Mouse (Mus musculus) liver, adult (tissue): ENCODE data around the gene Topbp1.
A peak's percentile ranks its signal among the peaks of the same experiment; 100 is the strongest.

Experiments used
- GATA4 ChIP-seq: IDR thresholded peaks from 2 replicates; pipeline ENCODE4 v1.6.1; 2014; ENCODE audit warnings: mild to moderate bottlenecking, low read length; ENCODE audit not compliant: insufficient replicate concordance

The Topbp1 gene

DNA sequence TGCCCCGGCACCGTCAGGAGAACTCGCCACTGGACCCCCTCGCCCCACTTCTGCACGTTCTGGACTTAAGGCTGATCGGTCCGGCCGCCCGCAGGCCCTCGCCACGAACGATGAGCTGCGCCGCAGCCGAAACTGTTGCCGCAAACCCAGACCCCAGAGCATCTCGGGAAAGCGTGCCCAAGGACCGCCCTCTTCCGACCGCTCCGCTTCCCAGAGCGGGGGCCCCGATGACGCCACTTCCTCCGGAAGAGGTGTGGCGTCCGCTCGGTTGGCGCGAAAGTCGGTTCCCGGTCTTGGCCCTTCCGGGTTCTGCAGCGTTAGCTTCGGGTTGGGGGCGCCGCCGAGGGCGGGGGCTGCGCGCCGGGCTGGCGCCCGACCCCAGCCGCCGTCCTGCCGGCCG is at the start of gene Topbp1, which contains the start of gene 1300017J02Rik:
Gene Topbp1 (plus strand): TSS at position 289 of the 400 bp plus-strand sequence.
Gene 1300017J02Rik (minus strand): TSS at position 156 of the 400 bp plus-strand sequence.
- peak; percentile 25; the same call in 1 of the 2 replicates for TF ChIP-seq GATA4

DNA sequence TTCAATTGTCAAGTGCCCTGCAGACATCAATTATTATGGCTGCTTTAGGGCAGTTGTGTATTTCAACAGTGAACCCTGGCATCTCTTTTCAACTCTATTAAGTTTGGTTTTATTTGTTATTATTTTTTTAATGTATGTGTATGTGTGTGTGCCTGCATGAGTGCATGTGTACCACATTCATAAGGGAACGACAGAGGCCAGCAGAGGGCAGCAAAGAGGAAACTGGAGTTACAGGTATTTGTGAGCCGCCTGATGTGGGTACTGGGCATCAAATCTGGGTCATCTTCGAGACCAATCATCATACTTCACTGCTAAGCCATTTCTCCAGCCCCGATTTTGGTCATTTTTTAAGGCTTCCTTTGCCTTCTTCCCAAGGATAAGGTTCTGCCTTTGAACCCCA is 39.2 kb upstream of the Topbp1 start:
- no peak for TF ChIP-seq GATA4

DNA sequence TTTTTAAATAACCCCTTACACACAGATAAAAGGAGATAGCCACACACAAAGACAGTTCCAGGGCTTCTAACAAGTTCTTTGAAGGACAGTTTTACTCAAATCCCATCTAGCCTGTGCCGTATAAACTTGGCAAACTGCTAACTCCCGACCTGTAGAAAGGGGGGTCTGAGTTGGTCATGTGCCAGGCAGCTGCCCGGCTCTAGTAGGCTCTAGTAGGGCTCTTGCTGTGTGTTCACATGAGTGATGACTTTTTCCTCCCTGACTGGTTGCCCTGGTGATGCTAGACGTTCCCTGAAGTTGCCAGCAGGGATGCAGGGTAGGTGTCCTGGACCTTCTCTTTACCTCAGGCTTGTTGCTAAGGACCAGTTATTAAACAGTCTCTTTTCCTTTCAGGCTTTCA is 33.9 kb upstream of the Topbp1 start:
- TF ChIP-seq GATA4 = no peak

DNA sequence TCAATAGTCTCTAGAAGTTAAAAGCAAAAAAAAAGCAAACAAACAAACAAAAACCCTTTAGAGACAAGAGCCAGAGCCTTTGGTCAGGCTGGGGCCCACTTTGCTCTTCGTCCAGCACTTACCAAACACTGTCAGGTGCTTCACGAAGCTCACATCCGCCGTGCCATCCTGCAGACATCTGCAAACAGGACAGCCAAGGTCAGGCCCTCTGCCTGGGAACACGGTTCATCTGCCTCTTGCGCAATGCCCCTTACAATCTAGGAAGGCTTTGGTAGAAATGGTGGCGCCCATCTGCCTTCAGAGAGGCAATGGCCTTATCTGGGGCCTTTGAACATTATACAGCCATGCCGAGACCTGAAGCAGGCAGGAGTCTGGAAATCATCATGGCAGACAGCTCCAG is 30.2 kb upstream of the Topbp1 start:
- no peak for TF ChIP-seq GATA4

DNA sequence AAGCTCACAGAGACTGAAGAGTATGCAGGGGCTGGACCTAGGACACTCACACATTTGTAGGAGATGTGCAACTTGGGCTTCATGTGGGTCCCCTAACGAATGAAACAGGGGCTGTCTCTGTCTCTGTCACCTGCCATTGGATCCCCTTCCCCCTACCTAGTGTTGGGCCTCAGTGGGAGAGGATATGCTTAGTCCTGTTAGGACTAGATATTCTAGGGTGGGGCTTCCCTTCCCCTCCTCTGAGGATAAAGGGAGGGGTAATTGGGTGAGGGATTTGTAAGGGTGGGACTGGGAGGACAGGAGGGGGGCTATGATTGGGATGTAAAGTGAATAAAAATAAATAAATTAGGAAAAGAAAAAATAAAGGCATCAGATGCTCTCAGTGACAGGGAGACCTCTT is 29.3 kb upstream of the Topbp1 start:
- no peak for TF ChIP-seq GATA4

DNA sequence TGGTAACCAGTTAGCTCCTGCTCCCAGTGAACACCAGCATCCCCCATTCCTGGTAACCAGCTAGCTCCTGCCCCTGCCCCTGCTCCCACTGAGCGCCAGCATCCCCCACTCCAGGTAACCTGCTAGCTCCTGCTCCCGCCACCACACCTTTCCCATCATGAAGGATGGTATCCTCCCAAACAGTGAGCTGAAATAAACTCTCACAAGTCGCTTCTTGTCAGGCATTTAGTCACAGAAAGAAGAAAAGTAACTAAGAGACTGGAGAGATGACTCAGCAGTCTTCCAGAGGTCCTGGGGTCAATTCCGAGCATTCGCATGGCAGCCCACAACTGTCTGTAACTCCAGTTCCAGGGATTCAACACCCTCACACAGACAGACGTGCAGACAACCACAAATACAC is 28.1 kb upstream of the Topbp1 start:
- no peak for TF ChIP-seq GATA4

DNA sequence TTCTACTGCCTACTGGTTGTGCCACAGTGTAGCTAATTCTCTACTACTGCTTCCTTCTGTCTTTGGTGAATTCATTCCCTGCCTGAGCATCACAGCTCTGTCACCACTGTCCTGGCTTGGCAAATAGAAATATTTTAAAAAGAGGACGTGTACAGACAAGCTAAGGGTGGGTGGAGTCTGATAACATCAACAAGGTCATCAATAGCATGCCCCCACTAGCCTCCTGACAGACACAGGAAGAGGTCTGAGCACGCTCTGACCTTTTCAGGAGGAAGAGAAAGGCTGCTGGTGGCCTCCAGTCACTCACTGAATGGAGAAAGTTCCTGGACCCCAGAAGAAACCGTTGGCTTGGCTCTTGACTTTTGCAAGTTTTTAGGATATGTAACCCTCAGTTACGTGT is 18.6 kb upstream of the Topbp1 start:
- TF ChIP-seq GATA4 = no peak

DNA sequence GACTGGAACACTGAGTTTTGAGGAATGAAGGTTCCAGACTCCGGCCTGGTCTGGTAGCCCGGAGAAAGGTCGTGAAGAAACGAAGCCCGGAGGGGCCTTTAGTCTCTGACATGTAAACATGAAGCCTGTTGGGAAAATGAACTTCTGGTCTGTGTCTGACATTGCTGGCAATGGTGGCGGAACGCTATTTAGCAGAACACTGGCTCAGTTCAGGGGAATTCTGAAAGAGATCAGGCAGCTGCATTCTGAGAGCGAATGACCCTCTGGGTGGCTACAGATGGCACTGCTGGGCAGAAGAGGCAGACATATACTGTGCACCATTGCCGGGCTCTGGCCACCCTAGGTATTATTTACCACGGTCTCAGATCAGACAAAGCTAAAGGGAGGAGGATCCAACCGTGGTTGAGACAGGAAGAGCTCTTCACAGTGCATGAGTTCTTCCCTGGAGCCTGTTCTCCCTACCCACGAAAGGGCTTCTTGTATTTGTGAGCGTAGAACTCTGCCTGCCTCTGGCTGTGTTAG is 18.1 kb upstream of the Topbp1 start:
- TF ChIP-seq GATA4 = no peak

DNA sequence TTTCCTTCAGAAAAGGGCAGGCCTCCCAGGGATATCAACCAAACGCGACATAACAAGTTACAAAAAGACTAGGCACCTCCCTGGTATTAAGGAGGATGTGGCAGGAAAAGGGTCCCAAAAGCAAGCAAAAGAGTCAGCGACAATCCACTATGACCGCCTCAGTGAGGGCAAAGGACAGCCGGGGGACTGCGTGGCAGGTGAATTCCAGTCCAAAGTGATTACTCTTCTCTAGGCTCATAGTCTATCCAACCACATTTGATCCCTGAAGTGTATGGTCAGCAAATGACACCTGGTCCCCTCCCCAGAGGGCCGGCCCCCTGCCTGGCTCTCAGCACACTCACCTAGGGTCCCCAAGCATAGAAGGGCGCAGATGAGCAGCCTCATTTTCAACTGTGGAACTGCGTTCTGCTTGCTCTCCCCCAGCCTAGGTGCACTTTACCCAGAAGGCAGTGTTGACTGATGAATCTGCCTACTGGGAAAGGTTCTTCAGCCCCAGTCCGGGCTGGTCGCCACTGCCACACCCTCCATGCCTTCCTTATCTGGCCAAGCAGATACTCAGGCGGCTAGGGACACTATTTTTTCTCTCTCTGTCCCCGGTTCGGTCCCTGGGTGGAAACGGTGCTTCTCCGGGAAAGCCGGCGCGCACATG is 17.1 kb upstream of the Topbp1 start:
- peak; percentile 16; the same call in 1 of the 2 replicates for TF ChIP-seq GATA4

DNA sequence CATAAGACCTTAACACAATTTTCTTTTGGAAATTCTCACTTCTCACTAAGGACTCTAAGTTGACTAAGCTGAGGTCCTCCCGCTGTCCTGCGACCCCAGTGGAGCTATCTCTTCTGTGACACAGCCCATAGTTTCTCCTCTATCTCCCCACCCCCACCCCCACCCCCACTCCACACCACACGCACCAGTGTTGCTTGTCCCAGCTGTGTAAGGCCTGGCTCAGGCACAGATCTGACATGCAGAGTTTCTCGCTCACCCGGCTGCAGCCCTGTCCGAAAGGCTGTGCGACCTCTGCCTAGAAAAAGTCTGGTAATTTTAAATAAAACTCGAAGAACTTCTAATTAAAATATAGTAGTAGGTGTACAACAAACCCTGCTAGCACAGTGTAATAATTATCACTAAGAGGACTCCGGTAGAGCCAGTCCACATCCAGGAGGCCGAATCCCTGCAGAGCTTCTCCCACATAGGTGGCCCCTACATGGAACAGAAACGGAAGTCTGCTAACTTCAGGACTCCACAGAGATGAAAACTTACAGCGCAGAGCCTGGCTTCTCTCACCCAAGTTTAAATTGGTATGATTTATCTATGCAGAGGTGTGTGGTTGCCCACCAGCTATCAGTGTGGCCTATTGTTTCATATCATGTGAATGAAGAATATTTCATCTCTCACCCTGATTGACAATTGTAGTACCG is 16.4 kb upstream of the Topbp1 start:
- no peak for TF ChIP-seq GATA4

DNA sequence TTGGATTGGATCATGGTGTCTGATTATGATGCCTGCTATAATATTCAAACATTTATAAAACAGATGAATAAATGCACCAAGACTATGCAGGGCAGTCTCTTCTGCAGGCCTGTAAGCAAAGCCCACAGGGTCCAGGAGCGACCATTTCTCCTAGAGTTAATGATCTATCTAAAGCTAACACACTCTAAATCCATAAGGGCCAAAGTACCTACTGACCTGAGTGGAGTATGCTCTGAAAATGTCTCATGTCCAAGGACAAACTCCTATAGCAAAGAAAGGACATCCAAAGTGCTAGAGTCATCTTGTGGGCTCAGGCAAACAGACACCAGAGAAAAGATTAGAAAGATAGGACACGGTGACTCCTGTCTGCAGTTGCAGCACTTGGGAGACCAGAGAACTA is 10.5 kb upstream of the Topbp1 start:
- TF ChIP-seq GATA4 = no peak

DNA sequence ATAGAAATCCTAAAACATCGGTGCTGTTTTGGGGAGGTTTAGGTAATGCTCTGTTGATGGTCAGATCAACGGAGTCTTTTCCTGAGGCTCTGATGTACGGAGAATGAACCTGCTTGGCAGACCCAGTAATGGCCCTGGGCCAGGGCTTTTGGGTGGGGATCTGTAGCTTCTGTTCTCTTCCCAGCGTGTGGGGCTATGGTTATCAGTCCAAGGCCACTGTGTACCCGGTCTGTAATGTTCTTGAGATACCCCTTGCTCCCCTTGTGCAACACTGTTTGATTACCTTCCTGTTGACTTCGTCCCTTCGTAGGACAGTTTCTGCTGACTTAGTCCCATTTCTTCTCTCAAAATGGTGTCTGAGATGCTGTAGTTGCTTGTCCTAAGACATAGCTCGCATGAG is 3.9 kb upstream of the Topbp1 start:
- no peak; the same call in 1 of the 2 replicates for TF ChIP-seq GATA4

DNA sequence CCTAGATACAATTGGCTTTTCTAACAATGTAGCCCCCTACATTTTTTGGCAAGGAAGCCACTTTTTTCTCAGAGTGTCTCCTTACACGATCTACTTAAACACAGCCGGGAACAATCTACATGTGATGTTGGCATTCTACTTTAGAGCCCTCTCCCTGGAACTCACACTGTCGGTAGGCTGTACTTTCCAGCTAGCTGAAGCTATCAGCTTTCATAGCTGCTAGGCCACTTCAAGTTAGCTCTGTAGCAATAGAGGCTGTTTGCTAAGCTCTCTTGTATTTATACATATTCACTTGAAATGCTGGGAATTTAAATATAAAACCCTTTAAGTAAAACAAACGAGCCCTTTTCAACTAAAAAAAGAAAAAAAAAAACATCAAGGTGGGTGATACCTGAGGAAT is 2.8 kb upstream of the Topbp1 start:
- no peak for TF ChIP-seq GATA4

DNA sequence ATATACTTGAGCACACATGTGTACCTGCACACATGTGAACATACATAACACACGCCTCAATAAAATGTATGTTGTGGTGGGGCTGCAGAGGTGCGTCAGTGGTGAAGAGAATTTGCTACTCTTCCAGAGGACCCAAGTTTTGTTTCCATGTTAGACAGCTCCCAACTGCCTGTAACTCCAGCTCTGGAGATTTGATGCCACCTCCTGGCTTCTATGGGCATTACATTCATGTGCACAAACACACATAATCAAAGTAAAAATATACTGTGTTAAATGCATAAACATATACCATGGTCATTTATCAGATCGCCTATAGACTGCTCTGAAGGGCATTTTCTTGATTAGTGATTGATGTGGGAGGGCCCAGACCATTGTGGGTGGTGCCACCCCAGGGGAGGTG is 2.3 kb upstream of the Topbp1 start:
- TF ChIP-seq GATA4 = no peak

DNA sequence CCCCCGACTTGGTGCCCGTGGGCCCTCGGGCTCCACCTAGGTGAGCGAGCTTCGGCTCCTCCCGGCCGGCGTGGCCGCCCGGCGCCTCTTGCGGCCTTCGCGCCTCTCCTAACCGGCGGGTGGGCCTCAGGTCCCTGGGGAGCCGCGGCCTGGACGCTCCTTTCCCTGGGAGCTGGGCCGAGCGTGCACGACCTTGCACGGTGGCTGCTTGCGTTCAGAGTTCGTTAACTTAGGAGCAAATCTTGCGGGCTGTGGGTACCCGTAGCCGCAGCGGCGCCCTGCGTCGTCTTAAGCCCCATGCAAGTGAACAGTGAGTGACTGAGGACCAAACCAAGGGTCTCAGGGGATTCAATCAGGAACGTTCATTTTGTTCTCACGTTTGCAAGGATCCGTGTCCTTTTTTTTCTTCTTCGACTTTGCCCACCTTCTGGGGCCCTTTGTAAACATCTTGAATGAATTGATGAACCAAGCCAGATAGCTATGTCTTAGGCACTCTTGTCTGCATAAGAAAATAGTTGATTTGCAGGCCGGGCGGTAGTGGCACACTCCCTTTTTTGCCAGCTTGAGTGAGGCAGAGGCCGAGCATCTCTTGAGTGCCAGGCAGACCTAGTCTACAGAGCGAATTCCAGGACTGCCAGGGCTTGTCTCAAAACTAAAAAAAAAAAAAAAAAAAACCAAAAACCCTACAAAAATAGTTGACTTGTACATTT is 472 bp downstream of the Topbp1 start:
- no peak for TF ChIP-seq GATA4

DNA sequence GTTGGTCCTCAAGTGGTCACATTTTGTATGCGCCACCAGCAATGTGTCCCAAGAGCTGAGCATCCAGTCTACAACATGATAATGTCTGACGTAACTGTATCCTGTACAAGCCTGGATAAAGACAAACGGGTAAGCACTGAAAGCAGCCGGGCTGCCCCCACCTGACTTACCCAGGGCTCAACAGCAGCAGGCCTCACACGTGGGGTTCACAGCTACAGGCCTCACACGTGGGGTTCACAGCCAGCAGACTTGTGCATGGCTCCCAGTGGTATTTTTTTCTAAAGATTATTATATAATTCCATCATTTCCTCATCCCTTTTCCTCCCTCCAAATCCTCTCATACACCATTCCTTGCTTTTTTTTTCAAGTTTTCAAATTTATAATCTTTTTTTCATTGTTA is 4.8 kb downstream of the Topbp1 start:
- TF ChIP-seq GATA4 = no peak
